Mouse (Mus musculus): ENCODE measurements around the gene Rgs9bp.
A peak's percentile ranks its signal among the peaks of the same experiment; 100 is the strongest.
"Not testable (repeated sequence)": the region's sequence is repeated elsewhere in the genome, so short reads cannot be mapped to it uniquely, and the experiment has no call there.

The Rgs9bp gene

DNA sequence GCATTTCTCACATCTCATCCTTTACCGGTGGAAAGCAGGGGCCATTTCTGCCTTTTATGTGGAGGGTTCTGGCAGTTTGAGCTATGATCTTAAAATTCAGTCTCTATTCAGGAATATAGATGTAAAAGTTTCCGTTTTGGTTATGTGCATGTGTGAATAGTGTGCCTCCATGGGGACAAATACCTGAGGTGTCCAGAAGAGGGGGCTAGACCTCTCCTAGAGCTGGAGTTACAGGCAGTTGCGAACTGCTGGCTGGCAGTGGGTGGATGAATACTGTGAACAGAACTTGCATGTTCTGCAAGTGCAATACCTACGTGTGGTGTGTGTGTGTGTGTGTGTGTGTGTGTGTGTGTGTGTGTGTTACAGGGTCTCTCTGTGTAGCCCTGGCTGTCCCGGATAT lies 2.7 kb downstream of the Rgs9bp start:
- DNase-seq, result no peak

DNA sequence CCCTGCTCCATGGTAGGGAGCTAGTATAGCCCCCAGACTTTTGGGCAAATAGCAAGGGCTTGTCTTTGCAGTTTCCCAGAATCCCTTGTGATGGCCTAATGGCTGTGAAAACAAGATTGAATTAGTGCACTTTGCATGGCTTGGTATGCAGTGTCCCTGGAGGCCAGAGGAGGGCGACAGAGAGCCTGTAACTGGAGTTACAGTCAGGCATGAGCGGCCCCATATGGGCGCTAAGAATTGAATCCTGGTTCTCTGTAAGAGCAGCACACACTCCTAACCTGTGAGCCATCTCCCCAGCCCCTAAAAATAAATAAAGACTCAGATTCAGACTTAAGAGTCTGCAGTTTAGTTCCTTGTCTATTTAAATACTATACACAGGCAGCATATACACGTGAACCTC lies 5.5 kb downstream of the Rgs9bp start:
- no peak for DNase-seq

DNA sequence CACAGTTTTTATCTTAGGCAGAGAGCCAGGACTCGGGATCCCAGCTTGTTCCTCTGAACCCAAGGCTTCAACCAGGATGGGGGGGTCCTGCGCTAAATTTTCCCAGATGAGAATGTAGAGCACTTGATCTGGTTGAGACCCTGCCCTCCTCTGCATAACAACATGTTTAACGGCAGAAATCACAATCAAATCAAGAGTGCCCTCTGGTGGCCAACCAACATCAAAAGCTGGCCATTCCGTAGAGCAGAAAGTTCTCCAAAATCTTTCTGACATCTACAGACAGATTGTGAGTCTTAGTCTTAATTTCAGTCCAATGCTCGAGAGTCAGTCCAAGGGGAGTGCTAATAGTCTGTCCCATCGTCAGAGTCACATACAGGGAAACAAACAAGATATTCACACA lies 14.5 kb downstream of the Rgs9bp start:
- not testable (repeated sequence) for DNase-seq

- not testable (repeated sequence) for DNase-seq
These were observed 15.7 kb downstream of the Rgs9bp start for GRCm38 (mm10) chr7:35569724-35570123.

DNA sequence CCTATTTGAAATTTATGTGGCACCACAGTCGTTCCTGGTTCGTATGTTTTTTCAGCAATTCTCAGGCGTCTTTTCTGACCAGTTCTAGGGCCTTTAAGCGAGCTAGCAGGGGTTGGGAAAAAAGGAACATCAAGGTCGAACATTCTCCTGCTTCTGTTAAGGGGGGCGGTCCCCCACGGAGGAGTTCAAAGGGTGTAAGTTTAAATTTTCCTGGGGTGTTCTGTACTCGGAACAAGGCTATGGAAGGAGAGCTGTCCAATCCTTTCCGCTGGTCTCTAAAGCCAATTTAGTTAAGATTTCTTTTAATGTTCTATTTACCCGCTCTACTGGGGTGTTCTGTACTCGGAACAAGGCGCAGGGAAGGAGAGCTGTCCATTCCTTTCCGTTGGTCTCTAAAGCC lies 19.4 kb downstream of the Rgs9bp start:
- DNase-seq, result not testable (repeated sequence)

GRCm38 (mm10) chr7:35564872-35565271 lies 20.5 kb downstream of the Rgs9bp start:
- not testable (repeated sequence) for DNase-seq

DNA sequence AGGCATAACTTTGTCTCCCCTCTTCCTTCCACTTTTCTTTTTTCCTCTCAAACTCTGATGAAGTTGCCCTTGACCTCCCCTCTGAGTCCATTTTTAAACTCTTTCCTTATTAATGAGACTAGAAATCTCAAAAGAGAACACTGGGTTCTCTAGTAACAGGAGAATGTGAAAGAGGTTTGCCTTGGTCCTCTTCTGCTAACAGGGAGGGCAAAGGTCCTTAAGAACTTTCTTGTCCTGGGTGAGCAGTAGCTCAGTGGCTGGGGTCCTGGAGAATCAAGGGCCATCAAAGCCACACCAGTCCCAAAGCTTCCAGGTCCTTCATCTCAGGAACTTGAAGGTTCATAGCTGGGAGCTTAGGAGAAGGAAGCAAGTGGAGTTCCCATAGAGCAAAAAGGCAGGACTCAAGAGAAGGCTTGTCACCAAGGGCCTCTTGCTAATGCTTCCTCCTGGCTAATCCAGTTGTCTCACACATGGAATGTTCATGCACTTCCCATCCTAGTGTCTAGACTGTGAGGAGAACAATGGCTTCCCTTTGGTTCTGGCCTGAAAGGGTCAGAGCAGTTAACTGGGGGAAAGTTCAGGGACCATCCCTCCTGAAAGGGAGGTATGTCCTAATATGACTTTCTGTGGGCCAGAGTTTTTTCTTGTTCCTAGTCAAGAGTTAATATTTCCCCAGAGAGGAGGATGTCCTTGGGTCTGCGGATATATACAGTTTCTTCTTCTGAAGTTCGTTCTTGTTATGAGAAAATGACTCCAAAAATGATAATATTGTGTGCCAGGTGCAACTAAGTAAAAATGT lies 21.1 kb downstream of the Rgs9bp start:
- no peak for DNase-seq

DNA sequence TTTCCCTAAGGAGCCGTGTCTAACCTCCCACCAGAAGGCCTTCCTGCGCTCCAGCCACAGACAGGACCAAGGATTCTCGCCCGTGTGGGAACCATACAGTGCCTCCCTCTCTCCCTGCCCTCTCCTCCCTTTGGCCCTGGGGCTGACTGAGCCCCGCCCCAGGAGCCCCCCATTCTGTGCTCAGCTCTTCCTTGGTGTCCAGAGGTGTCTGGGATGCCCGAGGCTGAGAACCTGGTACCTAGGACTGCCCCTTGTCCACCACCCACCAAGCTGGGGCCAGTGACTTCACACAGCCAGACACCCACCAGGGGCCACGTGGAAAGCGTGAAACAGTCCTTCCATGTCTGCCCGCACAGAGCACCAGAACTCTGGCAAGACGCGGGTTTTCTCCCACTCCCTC lies 22.3 kb downstream of the Rgs9bp start:
- no peak for DNase-seq

DNA sequence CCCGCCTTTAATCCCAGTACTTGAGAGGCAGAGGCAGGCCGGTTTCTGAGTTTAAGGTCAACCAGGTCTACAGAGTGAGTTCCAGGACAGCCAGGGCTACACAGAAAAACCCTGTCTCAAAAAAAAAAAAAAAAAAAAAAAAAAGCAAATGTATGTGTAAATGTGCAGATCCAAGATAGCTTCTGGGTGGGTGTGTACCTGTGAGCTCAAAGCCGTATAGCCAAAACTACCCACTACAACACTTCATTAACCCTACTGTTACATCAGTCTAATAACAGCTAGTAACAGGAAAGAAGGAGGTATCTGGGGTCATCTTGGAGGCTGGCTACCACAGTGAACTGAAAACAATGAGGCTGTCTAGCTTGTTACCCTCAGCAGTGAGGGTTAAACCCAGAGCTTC lies 25.5 kb downstream of the Rgs9bp start:
- DNase-seq, result no peak

GRCm38 (mm10) chr7:35558681-35559080 lies 26.7 kb downstream of the Rgs9bp start:
- DNase-seq, result no peak

DNA sequence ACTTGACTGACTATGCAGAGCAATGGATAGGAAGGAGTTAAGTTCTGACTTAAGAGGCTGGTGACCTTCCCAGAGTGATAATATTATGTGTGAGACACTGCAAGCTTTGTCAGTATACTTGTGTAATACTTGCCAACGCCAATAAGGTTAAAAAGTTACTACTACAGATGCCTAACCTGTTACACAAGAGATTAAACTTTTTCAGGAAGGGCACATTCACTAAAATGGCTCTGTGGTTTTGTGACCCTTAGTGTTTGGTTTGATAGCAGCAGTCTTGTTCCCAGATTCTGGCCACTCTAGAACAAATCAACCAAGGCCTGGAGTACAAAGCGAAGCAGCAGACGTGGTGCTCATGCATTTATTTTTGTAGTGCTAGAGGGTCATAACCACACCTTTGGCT lies 27.8 kb downstream of the Rgs9bp start:
- no peak for DNase-seq

- DNase-seq, result peak; percentile 29
These were observed 28.5 kb downstream of the Rgs9bp start for GRCm38 (mm10) chr7:35556905-35557304.

GRCm38 (mm10) chr7:35556205-35556603 lies 29.2 kb downstream of the Rgs9bp start, which contains the start of gene Nudt19:
TSS of gene Nudt19 (minus strand) at chr7:35556304.
- no peak for DNase-seq

DNA sequence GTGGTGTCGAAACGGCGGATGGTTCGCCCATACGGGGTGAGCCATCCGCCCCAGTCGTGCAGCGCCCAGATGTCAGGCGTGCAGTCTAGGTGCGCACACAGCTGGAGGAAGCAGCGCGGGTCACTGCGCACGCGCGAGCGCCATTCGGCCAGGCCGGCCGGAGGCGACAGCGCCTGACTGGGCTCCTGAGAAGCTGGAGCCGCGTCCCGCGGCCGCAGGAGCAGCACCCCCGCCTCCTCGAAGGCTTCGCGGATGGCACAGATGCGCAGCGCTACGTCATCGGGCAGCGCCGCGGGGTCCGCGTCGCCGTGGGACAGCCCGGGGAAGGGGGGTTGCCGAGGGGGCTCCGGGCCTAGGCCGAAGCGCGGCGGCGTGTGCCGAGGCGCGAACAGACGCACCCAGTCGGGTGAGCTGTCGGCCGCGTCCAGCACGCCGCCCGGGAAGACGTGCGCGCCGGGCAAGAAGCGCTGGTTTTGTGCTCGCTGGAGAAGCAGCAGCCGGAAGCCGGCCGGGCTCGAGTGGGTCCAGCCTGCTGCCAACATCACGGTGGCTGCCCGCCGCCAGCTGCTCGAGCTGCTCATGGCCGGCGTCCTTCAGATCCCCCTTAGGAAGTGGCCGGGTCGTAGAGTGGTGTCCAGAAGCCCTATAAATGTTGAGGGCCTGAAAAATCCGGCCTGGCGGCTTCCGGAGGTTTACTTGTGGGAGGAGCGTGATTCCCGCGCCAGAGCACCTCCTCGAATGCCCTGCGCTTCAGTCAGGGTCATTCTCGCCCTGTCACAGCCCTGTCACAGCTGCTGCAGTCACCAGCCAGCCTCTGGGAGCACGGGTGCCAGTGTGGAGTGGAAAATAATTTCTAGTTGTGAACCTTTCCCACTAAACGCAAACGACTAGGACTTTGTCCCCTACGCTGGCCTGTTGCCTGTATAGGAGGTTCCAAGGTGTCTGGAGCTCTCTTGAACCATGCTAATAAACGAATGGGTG lies 29.9 kb downstream of the Rgs9bp start:
- peak; percentile 84 for DNase-seq

- DNase-seq, result peak; percentile 69
These were observed 30.7 kb downstream of the Rgs9bp start for GRCm38 (mm10) chr7:35554605-35555175.

DNA sequence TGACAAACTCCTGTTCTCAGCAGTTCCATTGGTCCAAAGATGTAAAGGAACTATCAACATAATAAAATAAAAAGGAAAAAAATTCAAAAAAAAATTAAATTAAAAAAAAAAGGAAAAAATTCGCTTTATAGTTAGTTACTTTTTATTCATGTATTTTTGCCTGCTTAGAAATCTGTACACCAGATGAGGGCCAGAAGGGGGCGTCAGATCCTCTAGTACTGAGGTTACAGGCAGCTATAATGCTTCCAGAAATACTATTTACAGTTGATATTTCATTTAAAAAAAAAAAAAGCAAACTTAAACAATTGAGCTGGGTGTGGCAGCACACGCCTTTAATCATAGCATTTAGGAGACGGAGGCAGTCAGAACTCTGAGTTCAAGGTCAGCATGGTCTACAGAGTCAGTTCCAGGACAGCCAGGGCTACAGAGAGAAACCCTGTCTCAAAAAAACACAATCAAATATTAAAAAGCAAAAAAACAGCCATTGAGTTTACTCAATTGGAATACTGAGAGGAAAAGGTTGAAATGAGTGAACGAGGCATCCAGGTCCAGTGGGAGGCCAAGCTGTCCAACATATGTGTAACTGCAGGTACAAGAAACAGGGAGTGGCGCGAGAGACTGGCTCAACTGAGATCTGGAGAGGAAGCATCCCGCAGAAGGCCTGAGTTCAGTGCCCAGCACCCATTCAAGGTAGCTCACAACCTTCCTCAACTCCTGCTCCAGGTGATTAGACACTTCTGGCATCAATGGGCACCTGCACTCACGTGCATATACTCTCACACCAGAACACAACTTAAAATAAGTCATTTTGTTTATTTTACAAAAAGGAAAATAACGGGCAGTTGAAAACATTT lies 31.4 kb downstream of the Rgs9bp start:
- peak; percentile 51 for DNase-seq

DNA sequence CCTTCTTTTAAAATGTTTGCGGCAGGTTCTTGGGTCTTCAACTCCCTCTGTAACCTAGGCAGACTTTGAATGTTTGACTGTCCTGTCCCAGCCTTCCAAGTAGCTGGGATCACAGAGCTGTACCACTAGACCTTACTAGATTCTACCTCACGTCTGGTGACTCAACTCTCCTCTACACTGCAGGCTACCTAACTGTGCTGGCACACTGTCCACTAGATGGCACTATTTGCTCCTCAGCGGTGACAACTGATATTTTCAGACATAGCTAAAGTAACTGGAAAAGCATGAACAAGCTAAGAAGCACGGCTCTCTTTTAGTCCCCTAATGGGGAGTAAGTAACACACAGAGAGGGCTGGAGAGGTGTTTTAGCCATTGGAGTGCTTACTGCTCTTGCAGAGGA lies 39.5 kb downstream of the Rgs9bp start:
- DNase-seq, result peak; percentile 62

GRCm38 (mm10) chr7:35537562-35537961 lies 47.8 kb downstream of the Rgs9bp start, which contains the start of gene Tdrd12:
TSS of gene Tdrd12 (minus strand) at chr7:35537745.
- DNase-seq, result no peak

DNA sequence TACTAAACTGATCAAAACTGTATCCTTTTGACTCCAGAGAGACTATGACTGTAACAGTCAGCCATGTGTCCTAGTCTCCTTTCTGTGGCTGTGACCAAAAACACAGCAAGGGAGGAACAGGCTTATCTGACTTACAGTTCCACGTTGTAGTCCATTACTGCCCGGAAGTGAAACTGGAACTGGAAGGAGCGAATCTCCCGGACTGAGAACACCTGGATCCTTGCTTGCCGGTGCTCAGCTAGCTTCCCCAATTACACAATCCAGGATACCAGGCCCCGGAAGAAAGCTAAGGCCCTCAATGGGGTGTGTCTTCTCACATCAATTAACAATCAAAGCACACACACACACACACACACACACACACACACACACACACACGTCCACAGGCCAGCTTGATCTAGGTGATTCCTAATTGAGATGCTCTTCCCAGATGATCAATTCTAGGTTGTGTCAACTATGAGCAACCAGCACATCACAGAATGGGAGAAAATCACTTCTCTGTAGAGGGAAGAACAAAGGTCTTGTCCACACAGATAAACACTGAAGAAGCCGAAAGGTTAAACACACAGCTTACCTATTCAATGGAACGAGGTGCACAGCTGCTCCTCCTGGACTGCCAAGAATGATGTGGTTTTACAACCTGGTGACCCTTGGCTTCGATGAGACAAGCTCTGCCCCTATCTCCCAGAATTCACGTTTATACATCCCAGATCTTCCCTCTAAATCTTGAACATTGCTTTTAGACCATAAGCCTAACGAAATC lies 49.5 kb downstream of the Rgs9bp start:
- DNase-seq, result no peak

DNA sequence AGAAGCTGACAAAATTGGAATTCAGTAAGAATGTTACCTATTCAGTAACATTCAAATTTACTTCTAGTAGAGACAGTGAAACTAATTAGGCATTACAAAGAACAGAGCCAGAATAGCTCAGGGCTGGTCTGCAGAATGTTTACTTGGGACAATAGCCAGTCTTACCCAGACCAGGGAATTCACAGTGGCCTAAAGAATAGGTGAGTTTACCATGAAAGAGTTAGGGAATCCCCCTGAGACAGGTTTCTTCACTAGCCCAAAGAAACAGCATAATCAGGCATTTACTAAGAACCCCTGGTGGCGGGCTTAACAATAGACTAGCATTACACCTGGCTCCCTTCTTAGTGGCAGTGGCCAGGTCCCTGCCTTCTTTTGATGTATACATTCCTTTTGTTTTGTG lies 54.8 kb downstream of the Rgs9bp start:
- not testable (repeated sequence) for DNase-seq

- DNase-seq, result no peak
These were observed 55.4 kb downstream of the Rgs9bp start for GRCm38 (mm10) chr7:35530026-35530425.

Measured in cerebellum, adult 9-10 months (tissue).